Mouse (Mus musculus) liver, embryonic 14.5 days (tissue): ENCODE measurements around the gene Mtap.

Source experiments
- CTCF ChIP-seq: IDR thresholded peaks from 2 replicates; pipeline ENCODE4 v1.5.1; 2016; ENCODE audit warnings: antibody characterized with exemption, low read depth, control low read depth
- EP300 ChIP-seq: IDR thresholded peaks from 2 replicates; pipeline ENCODE4 v1.6.1; 2016; ENCODE audit warnings: antibody characterized with exemption, low read depth

GRCm38 (mm10) chr4:89149261-89149660, 12.3 kb downstream of the Mtap start:
- TF ChIP-seq CTCF = no peak
- no peak for TF ChIP-seq EP300
